In genomic region chr1:97038548-97038947, GRCm38 (mm10) we compare ENCODE assay signal across 10 mouse cellular contexts.
DNase-seq lines count a peak whose midpoint lies in the region; ATAC-seq and TF ChIP-seq lines count a peak whose summit lies in the region.
"Had no signal": no experiment of that assay in that cellular context is flagged by ENCODE, and none has a peak within 500 bp of the region (broad histone marks: within the 10 kb centered on the region; RNA-seq: fewer than 3 reads in every experiment).

No protein-coding gene starts in this region.

- no peak overlapping the region for H3K4me2 ChIP-seq in kidney, postnatal 0 days (ENCODE audit: low read length)
- no peak overlapping the region for H3K4me2 ChIP-seq in kidney, embryonic 16.5 days (replicated peaks; ENCODE audit: low read depth, low read length)
- H3K4me2 ChIP-seq: embryonic facial prominence, embryonic 13.5 days; limb, embryonic 15.5 days had no signal

- no peak overlapping the region for H3K9ac ChIP-seq in kidney, postnatal 0 days (ENCODE audit: low read depth, low read length)
- H3K9ac ChIP-seq in kidney, embryonic 16.5 days (replicated peaks; ENCODE audit: low read length), result no peak overlapping the region
- H3K9ac ChIP-seq: embryonic facial prominence, embryonic 13.5 days; limb, embryonic 15.5 days had no signal

- peak; percentile 72 for TF ChIP-seq CTCF in kidney, postnatal 0 days (IDR thresholded peaks at IDR 0.05; ENCODE audit: low read depth)

- H3K27ac ChIP-seq in kidney, postnatal 0 days, result no peak overlapping the region
- H3K27ac ChIP-seq in kidney, embryonic 16.5 days (ENCODE audit: low read length), result no peak overlapping the region
- H3K27ac ChIP-seq: embryonic facial prominence, embryonic 13.5 days; limb, embryonic 15.5 days had no signal

- no peak for ATAC-seq in kidney, postnatal 0 days (replicated peaks; ENCODE audit: low FRiP score, low read depth)
- no peak for ATAC-seq in kidney, embryonic 16.5 days (ENCODE audit: low FRiP score, low TSS enrichment)

- H3K9me3 ChIP-seq in kidney, postnatal 0 days (replicated peaks; ENCODE audit: low read length), result no peaks in the 10 kb centered on the region
- H3K9me3 ChIP-seq in kidney, embryonic 16.5 days (ENCODE audit: low read length), result no peaks in the 10 kb centered on the region
- H3K9me3 ChIP-seq: embryonic facial prominence, embryonic 13.5 days; limb, embryonic 15.5 days had no signal

- H3K27me3 ChIP-seq in kidney, postnatal 0 days (ENCODE audit: insufficient read depth, low read length), result no peaks in the 10 kb centered on the region
- no peaks in the 10 kb centered on the region for H3K27me3 ChIP-seq in kidney, embryonic 16.5 days (ENCODE audit: insufficient read depth, low read length)
- H3K27me3 ChIP-seq: embryonic facial prominence, embryonic 13.5 days; limb, embryonic 15.5 days had no signal

- peak; percentile 73 for DNase-seq in kidney, postnatal 0 days (ENCODE audit: low spot score)
- peak; percentile 29 to 30 for DNase-seq in right cerebral cortex, adult 2 months (ENCODE audit: low spot score in 2 of 2)
- DNase-seq in right cerebral cortex, postnatal 25 days, result no peak
- DNase-seq in embryo, embryonic 11 days, result peak; percentile 63
- peak; percentile 43 for DNase-seq in retina, postnatal 1 day
- DNase-seq in spleen, adult 18-20 months, result no peak
- DNase-seq in adrenal gland, adult 18-20 months (ENCODE audit: low spot score in 2 of 2), result no peak

- WGBS in kidney, postnatal 0 days, result 7% methylated on average over 2 of the region's 2 CpGs
- 1% methylated on average over 2 of the region's 2 CpGs for WGBS in kidney, embryonic 16.5 days

- no peak overlapping the region for H3K4me3 ChIP-seq in kidney, postnatal 0 days (replicated peaks; ENCODE audit: low read depth, low read length)
- no peak overlapping the region for H3K4me3 ChIP-seq in kidney, embryonic 16.5 days (ENCODE audit: low read length)
- H3K4me3 ChIP-seq: embryonic facial prominence, embryonic 13.5 days; limb, embryonic 15.5 days had no signal

- H3K4me1 ChIP-seq in kidney, postnatal 0 days (replicated peaks; ENCODE audit: insufficient read depth, low read length), result no peaks in the 10 kb centered on the region
- H3K4me1 ChIP-seq in kidney, embryonic 16.5 days (ENCODE audit: insufficient read depth, low read length), result no peaks in the 10 kb centered on the region
- H3K4me1 ChIP-seq: embryonic facial prominence, embryonic 13.5 days; limb, embryonic 15.5 days had no signal

- H3K36me3 ChIP-seq in kidney, postnatal 0 days (ENCODE audit: insufficient read depth, low read length), result no peaks in the 10 kb centered on the region
- no peaks in the 10 kb centered on the region for H3K36me3 ChIP-seq in kidney, embryonic 16.5 days (ENCODE audit: insufficient read depth, low read length)
- H3K36me3 ChIP-seq: embryonic facial prominence, embryonic 13.5 days; limb, embryonic 15.5 days had no signal

Comparison
In these comparisons a context has a peak if more than half of its experiments do, and no peak if none do; other contexts are left out.
1. DNase-seq: peak in kidney, postnatal 0 days (single experiment), right cerebral cortex, adult 2 months (2 of 2), embryo, embryonic 11 days (single experiment) and retina, postnatal 1 day (single experiment); none in right cerebral cortex, postnatal 25 days (single experiment), spleen, adult 18-20 months (0 of 2) and adrenal gland, adult 18-20 months (0 of 2).